Mouse (Mus musculus) embryo, embryonic 10 days (tissue): ENCODE data around the gene Myo18b.

Source experiments
- DNase-seq: peaks from one replicate; pipeline ENCODE4 v3.0.0-alpha.2; 2015; ENCODE audit warnings: low spot score

The Myo18b gene

DNA sequence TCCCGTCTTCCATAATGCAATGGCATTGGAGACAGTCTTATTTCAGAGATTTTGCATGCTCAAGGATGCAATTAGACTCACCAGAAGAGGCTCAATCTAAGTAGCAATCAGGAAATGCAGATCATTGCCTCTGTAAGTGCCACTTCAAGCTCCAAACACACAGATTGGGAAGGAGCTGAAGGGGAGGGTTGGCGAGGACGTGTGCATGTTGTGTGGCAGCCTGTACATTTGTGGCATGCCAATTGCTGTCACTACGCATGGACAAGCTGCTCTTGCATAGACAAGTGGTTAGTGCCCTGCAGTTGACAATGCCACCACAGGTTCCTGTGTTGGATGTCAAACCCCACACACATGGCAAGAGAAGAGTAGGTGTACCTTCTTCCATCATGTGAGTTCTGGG, 88.5 kb downstream of the Myo18b start:
- DNase-seq = no peak

DNA sequence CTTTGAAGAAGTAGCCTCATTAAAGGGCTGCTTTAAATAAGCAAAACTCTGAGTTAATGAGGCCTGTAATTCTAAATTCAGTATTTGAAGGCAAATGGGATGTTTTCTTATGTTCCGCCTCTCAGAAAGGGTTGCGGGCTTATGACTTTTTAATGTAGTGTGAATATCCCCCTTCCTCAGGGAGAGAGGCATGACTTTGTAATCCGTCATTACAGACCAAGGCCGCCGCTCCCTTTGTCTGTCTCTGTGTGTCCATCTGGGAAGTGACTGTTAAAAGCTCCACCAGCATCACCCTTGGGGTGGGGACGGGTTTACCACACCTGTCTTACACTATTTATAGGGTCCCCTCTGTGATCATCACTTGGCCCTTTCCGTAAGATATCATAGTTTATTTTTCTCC, 100.1 kb downstream of the Myo18b start:
- DNase-seq = no peak

DNA sequence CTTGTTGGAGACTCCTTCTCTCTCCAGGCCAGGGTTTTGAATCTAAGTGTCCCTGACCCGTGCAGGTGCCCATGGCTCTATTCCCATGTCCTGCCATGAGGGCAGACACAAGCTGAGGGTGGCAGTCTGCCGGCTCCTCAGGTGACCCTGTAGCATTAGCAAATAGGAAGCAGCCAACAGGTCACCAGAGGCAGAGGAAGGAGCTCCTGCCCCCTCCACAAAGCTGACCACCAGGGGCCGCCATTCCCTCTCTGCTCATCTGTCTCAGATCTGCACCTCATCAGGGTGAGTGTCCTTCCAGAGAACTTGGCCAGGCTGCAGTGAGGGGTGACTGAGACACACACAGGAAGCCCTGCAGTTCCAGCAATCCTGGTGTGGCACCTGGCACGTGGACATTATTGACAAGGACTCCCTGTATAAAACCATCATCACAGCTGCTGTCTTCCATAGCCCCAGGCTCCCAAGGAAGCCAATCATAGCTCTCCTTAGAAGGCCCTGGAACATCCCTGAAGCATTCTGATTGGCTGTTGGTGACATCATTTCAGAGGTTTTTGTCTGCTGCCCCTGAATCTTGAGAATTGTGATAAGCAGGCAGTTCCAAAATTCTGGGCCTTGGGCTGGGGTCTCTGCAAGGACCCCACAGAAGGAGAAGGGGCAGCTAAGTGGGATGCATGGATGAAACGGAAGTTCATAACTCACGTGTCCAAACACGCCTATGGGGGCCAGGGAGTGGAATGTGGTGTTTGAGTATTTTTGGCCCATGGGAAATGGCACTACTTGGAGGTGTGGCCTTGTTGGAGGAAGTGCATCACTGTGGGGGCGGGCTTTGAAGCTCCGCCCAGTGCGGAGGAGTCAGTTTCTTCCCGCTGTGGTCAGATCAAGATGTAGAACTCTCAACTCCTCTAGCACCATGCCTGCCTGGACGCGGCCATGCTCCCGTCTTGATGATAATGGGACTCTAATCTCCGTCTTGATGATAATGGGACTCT, 104.1 kb downstream of the Myo18b start:
- DNase-seq = no peak

GRCm38 (mm10) chr5:112790376-112791111, 105.6 kb downstream of the Myo18b start:
- no peak for DNase-seq

- DNase-seq = no peak
Measured at GRCm38 (mm10) chr5:112788441-112788840, 107.7 kb downstream of the Myo18b start.

DNA sequence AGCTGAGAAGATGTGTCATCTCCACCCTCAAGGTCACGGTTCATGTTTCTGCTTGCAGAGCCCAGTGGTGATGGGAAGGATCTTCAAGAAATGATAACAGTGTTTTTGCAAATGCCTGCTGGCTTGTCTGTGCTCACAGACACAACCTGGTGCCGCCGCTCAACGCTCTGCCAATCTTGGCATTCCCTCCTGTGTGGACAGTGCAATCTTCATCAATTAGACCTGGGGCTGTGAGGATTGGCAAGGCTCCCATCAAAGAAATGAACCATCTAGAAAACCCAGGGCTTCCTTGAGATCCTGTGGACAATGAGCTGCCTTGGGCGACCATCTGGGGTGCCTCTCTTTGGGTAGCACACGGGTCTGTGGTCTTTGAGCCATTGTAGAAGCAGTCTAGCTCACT, 109.4 kb downstream of the Myo18b start:
- DNase-seq = no peak

GRCm38 (mm10) chr5:112786031-112786430, 110.1 kb downstream of the Myo18b start:
- DNase-seq = no peak

GRCm38 (mm10) chr5:112781719-112782118, 114.4 kb downstream of the Myo18b start:
- DNase-seq = no peak

DNA sequence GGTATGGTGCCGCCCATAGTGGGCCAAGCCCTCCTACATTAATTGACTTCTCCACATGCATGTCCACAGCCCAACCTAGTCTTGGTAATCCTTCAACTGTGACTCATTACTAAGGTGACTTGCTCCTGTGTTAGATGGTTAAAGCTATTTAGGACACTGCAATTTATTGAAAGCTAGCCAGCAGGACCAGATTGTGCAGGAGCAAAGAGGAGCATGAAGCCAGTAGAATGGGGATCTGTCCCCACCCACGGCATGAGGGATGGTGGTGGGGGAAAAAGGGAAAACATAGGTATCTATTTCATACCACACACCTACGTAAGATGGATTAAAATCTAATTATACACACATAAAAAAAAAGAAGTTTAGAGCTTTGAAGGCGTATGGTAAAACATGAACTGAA, 114.9 kb downstream of the Myo18b start:
- no peak for DNase-seq

GRCm38 (mm10) chr5:112780383-112780782, 115.8 kb downstream of the Myo18b start:
- DNase-seq = no peak

GRCm38 (mm10) chr5:112776781-112777405, 119.3 kb downstream of the Myo18b start:
- no peak for DNase-seq

GRCm38 (mm10) chr5:112773429-112773828, 122.7 kb downstream of the Myo18b start:
- peak; percentile 60 for DNase-seq

- no peak for DNase-seq
Measured at GRCm38 (mm10) chr5:112771376-112771901, 124.7 kb downstream of the Myo18b start.

GRCm38 (mm10) chr5:112769721-112770119, 126.4 kb downstream of the Myo18b start:
- DNase-seq = peak; percentile 46

DNA sequence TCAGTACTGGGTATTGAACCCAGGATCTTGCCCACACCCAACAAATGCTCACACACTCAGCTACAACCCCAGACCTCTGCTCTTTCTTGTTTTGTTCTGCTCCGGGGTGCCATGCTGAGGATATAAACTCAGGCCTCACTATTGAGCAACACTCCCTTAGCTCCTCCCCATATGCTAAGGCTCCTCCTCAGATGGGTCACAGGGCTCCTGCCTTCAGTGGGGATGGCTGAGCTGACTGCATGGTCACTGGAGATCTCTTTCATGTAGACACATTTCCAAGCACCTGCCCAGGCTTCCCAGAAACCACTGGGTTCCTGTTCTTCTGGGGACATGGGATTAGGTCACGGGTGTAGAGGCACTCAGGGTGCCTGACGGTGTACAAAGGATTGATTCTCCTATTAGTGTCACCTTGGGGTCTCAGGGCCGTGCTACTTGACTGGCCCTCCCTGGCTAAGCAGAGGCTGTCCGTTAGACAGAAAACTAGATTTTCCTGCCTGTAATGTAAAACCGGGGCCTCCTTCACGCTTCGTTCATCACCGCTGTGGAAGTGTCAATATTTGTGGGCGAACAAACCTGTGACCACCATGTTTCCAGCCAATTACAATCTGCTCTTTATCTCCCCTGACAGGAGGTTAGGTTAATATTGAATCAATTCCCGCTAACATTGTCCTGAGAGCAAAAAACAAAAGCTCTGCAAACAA, 127.0 kb downstream of the Myo18b start:
- peak; percentile 47 for DNase-seq

DNA sequence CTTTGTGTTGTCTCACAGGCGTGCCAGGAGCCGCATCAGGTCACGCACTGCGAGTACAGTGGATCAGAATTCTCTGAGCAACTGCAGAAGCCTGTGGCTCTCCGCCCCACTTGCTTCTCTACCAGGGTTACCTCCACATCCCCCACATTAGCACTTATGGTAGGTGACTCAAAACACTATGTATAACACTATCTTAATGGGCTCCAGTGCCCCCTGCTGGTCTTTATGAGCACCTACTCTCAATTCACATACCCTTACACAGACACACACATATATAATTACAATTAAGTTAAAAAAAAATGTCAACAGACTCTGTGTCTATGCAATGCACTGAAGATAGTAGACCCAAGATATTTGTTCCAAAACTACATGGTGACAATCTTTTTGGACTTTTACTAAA, 127.6 kb downstream of the Myo18b start:
- no peak for DNase-seq

DNA sequence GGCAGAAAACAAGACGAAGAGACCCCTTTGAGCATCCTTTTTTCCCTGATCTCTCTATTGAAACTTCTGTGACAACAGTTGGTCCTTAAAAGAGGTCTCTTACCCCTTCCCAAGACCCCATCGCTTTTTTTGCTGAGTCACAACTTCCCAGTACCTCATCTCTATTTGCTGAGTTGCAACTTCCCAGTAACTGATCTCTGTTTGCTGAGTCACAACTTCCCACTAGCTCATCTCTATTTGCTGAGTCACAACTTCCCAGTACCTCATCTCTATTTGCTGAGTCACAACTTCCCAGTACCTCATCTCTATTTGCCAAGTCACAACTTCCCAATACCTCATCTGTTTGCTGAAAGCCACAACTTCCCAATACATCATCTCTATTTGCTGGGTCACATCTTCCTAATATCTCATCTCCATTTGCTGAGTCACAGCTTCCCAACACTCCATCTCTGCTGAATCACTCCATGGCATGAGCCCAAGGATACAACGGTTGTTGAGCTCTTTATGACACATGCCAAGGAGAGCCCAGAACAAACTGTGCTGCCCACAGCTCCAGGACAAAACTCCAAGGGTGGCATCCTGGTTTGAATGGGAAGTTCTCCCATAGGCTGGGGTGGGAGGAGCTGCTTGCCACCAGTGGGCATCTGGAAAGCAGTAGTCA, 134.6 kb downstream of the Myo18b start:
- DNase-seq = no peak

DNA sequence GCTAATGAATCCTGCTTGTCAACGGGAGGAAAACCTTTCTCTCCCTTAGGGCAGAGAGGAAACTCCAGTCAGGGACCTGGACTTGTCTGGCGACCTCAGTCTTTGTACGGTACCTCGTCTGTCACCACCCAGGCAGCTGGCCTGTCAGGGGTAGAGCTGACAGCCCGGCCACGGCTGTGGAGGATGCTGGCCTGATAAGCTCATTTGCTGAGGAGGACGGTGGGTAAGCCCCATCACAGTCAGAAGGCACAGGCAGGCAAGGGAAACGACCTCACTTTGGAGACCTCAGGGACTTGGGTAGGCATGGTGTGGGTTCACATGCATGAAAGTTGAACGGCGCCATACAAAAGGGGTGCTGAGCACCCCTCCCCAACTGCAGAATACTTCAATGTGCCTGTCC, 140.6 kb downstream of the Myo18b start:
- peak; percentile 42 for DNase-seq

- no peak for DNase-seq
Measured at GRCm38 (mm10) chr5:112749634-112750033, 146.5 kb downstream of the Myo18b start.

GRCm38 (mm10) chr5:112748001-112748719, 148.0 kb downstream of the Myo18b start:
- DNase-seq = peak; percentile 28
